Mouse (Mus musculus) lung, postnatal 0 days (tissue): ENCODE results near the gene Olfr1392.

ENCODE experiments used
- CTCF ChIP-seq: IDR thresholded peaks from 2 replicates; pipeline ENCODE4 v1.5.1; 2016; ENCODE audit warnings: antibody characterized with exemption, mild to moderate bottlenecking
- EP300 ChIP-seq: IDR thresholded peaks from 2 replicates; pipeline ENCODE4 v1.6.1; 2016; ENCODE audit warnings: antibody characterized with exemption, mild to moderate bottlenecking, control low read depth

- TF ChIP-seq CTCF: peak; percentile 67
- peak; percentile 61; the same call in 1 of the 2 replicates for TF ChIP-seq EP300
Measured at GRCm38 (mm10) chr11:49250422-49251379, 34.4 kb upstream of the Olfr1392 start.
